Mouse (Mus musculus) lung, adult 2 months (tissue): Measurements from ENCODE around the gene Hspa4.

ENCODE experiments used
- CTCF ChIP-seq: fragments of 200-500 bp; IDR thresholded peaks from 2 replicates; pipeline ENCODE4 v1.5.1; 2011; ENCODE audit warnings: mild to moderate bottlenecking, low read length, control low read depth; ENCODE audit not compliant: insufficient read depth
- POLR2A ChIP-seq: fragments of 200-500 bp; IDR thresholded peaks from 2 replicates; pipeline ENCODE4 v1.6.1; 2011; ENCODE audit warnings: low read depth, mild to moderate bottlenecking, control low read depth, low read length, borderline replicate concordance; ENCODE audit errors: extremely low read depth

GRCm38 (mm10) chr11:53231836-53232235, 68.4 kb downstream of the Hspa4 start:
- TF ChIP-seq POLR2A (no peak), CTCF (no peak)
